Mouse (Mus musculus): ENCODE measurements around the gene Mettl6.

DNA sequence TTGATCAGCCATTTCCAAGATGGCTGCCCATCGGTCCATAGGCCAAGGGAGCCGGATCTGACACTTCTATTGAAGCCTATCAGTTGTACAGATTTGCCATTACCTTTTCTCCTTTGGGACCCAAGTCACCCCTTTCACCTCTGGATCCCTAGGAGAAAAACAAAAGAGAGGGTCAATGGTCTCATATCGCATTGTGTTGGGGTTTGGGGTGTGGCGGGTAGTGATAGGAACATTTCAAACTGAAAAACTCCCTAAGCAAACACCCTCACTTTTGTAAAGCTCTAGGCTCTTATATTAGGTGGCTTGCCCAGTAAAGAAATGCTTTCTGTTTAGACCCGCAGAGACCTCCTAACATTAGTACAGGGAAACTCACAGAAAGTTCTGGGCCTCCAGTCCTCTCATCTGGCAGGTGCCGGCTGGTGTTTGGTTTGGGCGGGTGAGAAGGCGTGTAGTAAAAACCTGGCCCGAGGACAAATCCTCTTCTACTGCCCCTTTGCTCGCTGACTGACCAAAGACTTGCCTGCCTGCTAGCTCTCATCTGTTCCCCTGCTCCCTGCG lies 49.1 kb upstream of the Mettl6 start:
- TF ChIP-seq CTCF (IDR thresholded peaks at IDR 0.05) (no peak), POLR2A (IDR thresholded peaks at IDR 0.05; ENCODE audit: insufficient read depth, low read depth, low read length) (no peak)

Measured in heart, adult 2 months (tissue).